Mouse (Mus musculus) thymus, adult 2 months (tissue): ENCODE results near the gene Scamp4. TPM values are rescaled to one million over a fixed set of nuclear protein-coding genes. Genes with fewer than 3 reads are reported as not detected.
A peak's percentile ranks its signal among the peaks of the same experiment; 100 is the strongest.

ENCODE experiments used
- DNase-seq: peaks from one replicate; pipeline ENCODE4 v3.0.0; 2021
- H3K27ac ChIP-seq: fragments of 200-500 bp; 2 replicates; pipeline ENCODE4 v1.5.1; 2012; ENCODE audit warnings: low read length, control low read depth; ENCODE audit not compliant: control insufficient read depth, insufficient read depth
- H3K27me3 ChIP-seq: fragments of 200-500 bp; 2 replicates; pipeline ENCODE4 v1.6.1; 2012; ENCODE audit warnings: mild to moderate bottlenecking, low read length, moderate library complexity, mixed read lengths; ENCODE audit not compliant: control insufficient read depth, insufficient read depth
- H3K36me3 ChIP-seq: fragments of 200-500 bp; 2 replicates; pipeline ENCODE4 v1.6.1; 2012; ENCODE audit warnings: mild to moderate bottlenecking, low read length, moderate library complexity; ENCODE audit not compliant: control insufficient read depth, insufficient read depth
- H3K4me1 ChIP-seq: fragments of 200-500 bp; replicated peaks from 2 replicates; pipeline ENCODE4 v1.6.1; 2012; ENCODE audit warnings: low read length; ENCODE audit not compliant: control insufficient read depth, insufficient read depth
- H3K4me3 ChIP-seq: fragments of 200-500 bp; 2 replicates; pipeline ENCODE4 v1.5.1; 2012; ENCODE audit warnings: mild to moderate bottlenecking, low read length, control low read depth, moderate library complexity; ENCODE audit not compliant: control insufficient read depth, insufficient read depth
- CTCF ChIP-seq: fragments of 200-500 bp; IDR thresholded peaks from 2 replicates; pipeline ENCODE4 v1.5.1; 2012; ENCODE audit warnings: mild to moderate bottlenecking, control low read depth, low read length, moderate library complexity, borderline replicate concordance; ENCODE audit not compliant: control insufficient read depth, poor library complexity, insufficient read depth; ENCODE audit errors: extremely low read depth
- POLR2A ChIP-seq: fragments of 200-500 bp; IDR thresholded peaks from 2 replicates; pipeline ENCODE4 v1.6.1; 2012; ENCODE audit warnings: mild to moderate bottlenecking, low read length, control low read depth, moderate library complexity; ENCODE audit not compliant: control insufficient read depth, poor library complexity, insufficient read depth; ENCODE audit errors: extremely low read depth
- WGBS: fragments of 180-500 bp; shearing (Covaris S2); methylation state at CpG from one replicate; pipeline ENCODE4 v1.1.7; 2018; 5-methylcytosine and 5-hydroxymethylcytosine counted together
- polyA plus RNA-seq: library from polyadenylated mRNA; depleted of rRNA; stranded (reverse); fragments of >200 nt; gene quantifications from 2 replicates; pipeline ENCODE4 v1.2.3, GENCODE M21; 2012

The Scamp4 gene
- polyA plus RNA-seq, 1 experiment: 156 TPM

DNA sequence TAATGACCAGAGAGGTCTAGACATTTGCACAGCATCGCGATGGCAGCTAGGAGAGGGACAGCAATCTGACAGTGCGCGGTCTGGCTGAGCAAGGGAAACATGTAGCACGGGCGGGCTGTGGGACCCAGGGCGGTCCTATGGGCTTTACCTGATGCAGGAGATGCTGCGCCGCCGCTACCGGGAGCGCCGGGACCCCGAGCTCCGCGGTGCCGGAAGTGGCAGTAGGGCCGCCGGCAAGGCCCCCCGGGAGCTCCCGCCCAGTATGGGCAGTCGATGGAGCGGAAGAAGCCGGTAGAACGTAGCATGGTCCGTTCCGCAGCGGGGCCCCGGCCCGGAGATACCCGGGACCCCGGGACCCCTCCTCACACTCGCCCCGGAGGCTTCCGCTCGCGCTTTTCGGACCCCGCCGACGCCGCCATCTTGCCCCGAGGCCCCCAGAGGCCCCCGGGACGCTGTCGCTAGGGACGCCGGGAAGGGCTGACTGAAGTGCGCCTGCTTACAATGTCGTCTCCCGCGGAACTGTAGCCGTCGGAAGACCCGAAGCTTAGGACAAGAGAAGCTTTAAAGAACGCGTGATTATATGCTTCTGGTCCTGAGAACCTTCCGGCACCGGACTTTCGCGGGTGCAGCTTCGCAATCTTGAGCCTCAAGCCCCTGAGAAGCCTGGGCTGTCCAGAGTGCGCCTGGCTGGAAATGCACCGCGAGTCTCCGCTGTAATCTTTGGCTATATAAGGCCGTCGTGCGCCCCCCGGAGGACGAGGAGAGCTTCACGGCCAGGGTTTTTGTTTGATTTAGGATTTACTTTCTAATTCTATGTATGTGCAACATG, 41.3 kb upstream of the Scamp4 start, which contains the start of gene Rexo1:
Rexo1 (minus strand) TSS at position 445 of the 829 bp plus-strand sequence.
- Histone ChIP-seq H3K4me1 (peaks cover 45% of the 10 kb centered on the region), H3K27ac (peak within 1 kb of the TSS; percentile 41; the same call in 1 of the 2 replicates), H3K36me3 (no peaks in the 10 kb centered on the region), H3K27me3 (no peaks in the 10 kb centered on the region), H3K4me3 (peak within 1 kb of the TSS; percentile 65)
- TF ChIP-seq POLR2A (peak; percentile 69), CTCF (peak; percentile 65; the same call in 1 of the 2 replicates)
- under 1% methylated on average over 72 of the region's 72 CpGs for WGBS
- peak; percentile 95 for DNase-seq

- Histone ChIP-seq H3K27ac (peak overlapping the region; percentile 19), H3K4me3 (no peak overlapping the region), H3K27me3 (no peaks in the 10 kb centered on the region), H3K4me1 (peaks cover 46% of the 10 kb centered on the region), H3K36me3 (no peaks in the 10 kb centered on the region; the same call in 1 of the 2 replicates)
- 20% methylated on average over 17 of the region's 17 CpGs for WGBS
- peak; percentile 93 for DNase-seq
- no peak for TF ChIP-seq POLR2A
- peak; percentile 94; the same call in 1 of the 2 replicates for TF ChIP-seq CTCF
These were observed 36.1 kb upstream of the Scamp4 start for GRCm38 (mm10) chr10:80566375-80567092.

DNA sequence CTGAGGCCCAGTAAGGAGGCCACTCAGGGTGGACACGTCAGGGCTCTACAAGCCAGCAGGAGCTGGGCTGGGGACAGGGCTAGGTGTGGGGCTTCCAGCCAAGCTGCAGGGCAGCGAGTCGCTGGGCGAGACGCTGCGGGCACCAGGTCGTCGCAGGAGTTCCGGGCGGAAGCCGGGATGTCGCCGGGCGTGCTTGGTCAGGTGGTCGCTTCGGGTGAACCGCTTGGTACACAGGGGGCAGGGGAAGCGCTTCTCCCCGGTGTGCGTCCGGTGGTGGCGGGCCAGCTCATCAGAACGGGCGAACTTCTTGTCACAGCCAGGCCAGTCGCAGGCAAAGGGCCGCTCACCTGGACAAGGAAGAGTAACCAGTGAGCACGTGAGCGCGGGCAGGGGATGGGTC, 33.8 kb upstream of the Scamp4 start:
- H3K27me3 ChIP-seq: no peaks in the 10 kb centered on the region
- TF ChIP-seq CTCF (no peak), POLR2A (no peak)
- H3K27ac ChIP-seq: no peak overlapping the region
- WGBS: 98% methylated on average over 29 of the region's 29 CpGs
- no peaks in the 10 kb centered on the region; the same call in 1 of the 2 replicates for H3K36me3 ChIP-seq
- peaks cover 54% of the 10 kb centered on the region for H3K4me1 ChIP-seq
- no peak for DNase-seq
- H3K4me3 ChIP-seq: no peak overlapping the region

GRCm38 (mm10) chr10:80569664-80570066, 33.0 kb upstream of the Scamp4 start:
- peak; percentile 44 for DNase-seq
- Histone ChIP-seq H3K27me3 (no peaks in the 10 kb centered on the region), H3K4me3 (no peak overlapping the region), H3K4me1 (peaks cover 54% of the 10 kb centered on the region), H3K36me3 (no peaks in the 10 kb centered on the region; the same call in 1 of the 2 replicates), H3K27ac (no peak overlapping the region)
- no peak for TF ChIP-seq POLR2A
- TF ChIP-seq CTCF: no peak
- WGBS: 18% methylated on average over 10 of the region's 10 CpGs

- 75% methylated on average over 10 of the region's 10 CpGs for WGBS
- Histone ChIP-seq H3K4me3 (no peak overlapping the region), H3K27me3 (no peaks in the 10 kb centered on the region), H3K27ac (no peak overlapping the region), H3K36me3 (no peaks in the 10 kb centered on the region; the same call in 1 of the 2 replicates), H3K4me1 (peaks cover 58% of the 10 kb centered on the region)
- no peak for DNase-seq
- TF ChIP-seq POLR2A: no peak
- TF ChIP-seq CTCF: no peak
These were observed 32.3 kb upstream of the Scamp4 start for GRCm38 (mm10) chr10:80570419-80570818.
